Mouse (Mus musculus): ENCODE measurements around the gene Slit1. TPM values are rescaled to one million over a fixed set of nuclear protein-coding genes. Genes with fewer than 3 reads are reported as not detected.

Gene Slit1
- polyA plus RNA-seq (2012; rRNA removed; ENCODE audit: low replicate concordance): 0.24 and 0.47 TPM in 2 replicates

DNA sequence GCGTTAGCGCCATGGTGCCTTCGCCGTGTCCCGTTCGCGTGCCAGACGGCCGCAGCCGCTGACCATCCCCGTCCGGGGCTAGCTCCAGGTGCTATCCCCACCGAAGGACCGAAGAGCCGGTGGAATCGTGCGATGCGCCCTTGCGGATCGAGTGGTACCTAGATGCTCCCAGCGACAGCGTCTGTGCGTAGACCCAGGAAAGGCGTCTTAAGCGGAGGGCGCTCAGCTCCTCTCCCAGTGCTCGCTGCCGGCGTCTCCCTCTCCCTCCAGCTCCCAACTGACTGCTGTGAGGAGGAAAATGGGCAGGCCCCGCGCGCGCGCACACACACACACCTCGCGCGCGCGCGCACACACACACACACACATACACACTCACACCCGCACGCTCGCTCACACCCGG lies at the start of gene Slit1:
TSS of gene Slit1 (minus strand) at position 270 of the 400 bp plus-strand sequence.

DNA sequence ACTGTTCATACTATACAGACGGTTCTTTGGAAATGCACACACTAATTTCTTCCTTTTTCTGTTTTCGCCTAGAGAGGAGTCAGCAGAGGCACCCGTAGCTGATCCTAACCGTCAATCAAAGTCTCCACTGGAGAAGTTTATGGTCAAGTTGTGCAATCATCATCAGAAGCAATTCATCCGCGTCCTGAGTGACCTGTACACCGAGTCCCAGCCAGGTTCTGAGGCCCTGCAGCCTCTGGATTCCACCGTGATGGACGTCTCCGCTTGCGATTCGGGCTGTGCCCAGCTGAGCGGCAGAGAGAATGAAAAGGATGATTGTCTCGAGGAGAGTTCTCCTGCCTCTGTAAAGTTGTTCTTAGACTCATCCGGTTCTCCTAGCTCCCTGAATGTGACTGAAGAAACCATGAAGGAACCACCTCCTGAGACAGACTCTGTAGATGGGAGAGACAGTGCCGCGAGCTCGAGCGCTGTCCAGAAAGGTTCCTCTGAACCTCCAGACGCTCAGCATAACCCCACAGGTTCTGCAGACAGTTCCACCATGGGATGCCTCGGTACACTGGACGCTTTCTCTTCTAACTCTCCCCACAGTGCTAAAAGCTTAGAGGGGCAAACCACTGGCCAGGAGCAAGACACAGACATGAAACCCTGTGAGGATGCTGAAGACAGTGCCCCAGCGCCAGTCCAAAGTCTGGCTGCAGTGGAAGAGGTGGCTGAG lies 161.6 kb downstream of the Slit1 start, which contains the start of gene Gm340:
TSS of gene Gm340 (plus strand) at position 665 of the 715 bp plus-strand sequence.

Other genes with a start within 250 kb of the Slit1 start
- 1.1 and 1.6 TPM in 2 replicates for gene Gm340, start 161.3 kb downstream of the Slit1 start, polyA plus RNA-seq (2012; rRNA removed; ENCODE audit: low replicate concordance)
- gene Arhgap19, start 58.4 kb upstream of the Slit1 start, polyA plus RNA-seq (2012; rRNA removed; ENCODE audit: low replicate concordance): 2.0 and 6.0 TPM in 2 replicates
- 3.4 and 15.2 TPM in 2 replicates for gene Frat1, start 86.3 kb upstream of the Slit1 start, polyA plus RNA-seq (2012; rRNA removed; ENCODE audit: low replicate concordance)
- gene Frat2, start 104.5 kb upstream of the Slit1 start, polyA plus RNA-seq (2012; rRNA removed; ENCODE audit: low replicate concordance): 2.9 and 8.2 TPM in 2 replicates
- gene Rrp12, start 152.5 kb upstream of the Slit1 start, polyA plus RNA-seq (2012; rRNA removed; ENCODE audit: low replicate concordance): 7.6 and 10.6 TPM in 2 replicates
- gene Pgam1, start 168.3 kb upstream of the Slit1 start, polyA plus RNA-seq (2012; rRNA removed; ENCODE audit: low replicate concordance): 278 and 280 TPM in 2 replicates
- gene Exosc1, start 189.8 kb upstream of the Slit1 start, polyA plus RNA-seq (2012; rRNA removed; ENCODE audit: low replicate concordance): 10.3 and 14.7 TPM in 2 replicates
- gene Zdhhc16, start 189.8 kb upstream of the Slit1 start, polyA plus RNA-seq (2012; rRNA removed; ENCODE audit: low replicate concordance): 104 and 105 TPM in 2 replicates
- 70.6 and 91.6 TPM in 2 replicates for gene Mms19, start 237.5 kb upstream of the Slit1 start, polyA plus RNA-seq (2012; rRNA removed; ENCODE audit: low replicate concordance)
- gene Ubtd1, start 238.1 kb upstream of the Slit1 start, polyA plus RNA-seq (2012; rRNA removed; ENCODE audit: low replicate concordance): 36.5 and 41.0 TPM in 2 replicates

Measured in mammary gland, adult 2 months (tissue).